Mouse (Mus musculus): ENCODE data around the gene Serf1.
"Not testable (repeated sequence)": the region's sequence is repeated elsewhere in the genome, so short reads cannot be mapped to it uniquely, and the experiment has no call there.

Gene Serf1

DNA sequence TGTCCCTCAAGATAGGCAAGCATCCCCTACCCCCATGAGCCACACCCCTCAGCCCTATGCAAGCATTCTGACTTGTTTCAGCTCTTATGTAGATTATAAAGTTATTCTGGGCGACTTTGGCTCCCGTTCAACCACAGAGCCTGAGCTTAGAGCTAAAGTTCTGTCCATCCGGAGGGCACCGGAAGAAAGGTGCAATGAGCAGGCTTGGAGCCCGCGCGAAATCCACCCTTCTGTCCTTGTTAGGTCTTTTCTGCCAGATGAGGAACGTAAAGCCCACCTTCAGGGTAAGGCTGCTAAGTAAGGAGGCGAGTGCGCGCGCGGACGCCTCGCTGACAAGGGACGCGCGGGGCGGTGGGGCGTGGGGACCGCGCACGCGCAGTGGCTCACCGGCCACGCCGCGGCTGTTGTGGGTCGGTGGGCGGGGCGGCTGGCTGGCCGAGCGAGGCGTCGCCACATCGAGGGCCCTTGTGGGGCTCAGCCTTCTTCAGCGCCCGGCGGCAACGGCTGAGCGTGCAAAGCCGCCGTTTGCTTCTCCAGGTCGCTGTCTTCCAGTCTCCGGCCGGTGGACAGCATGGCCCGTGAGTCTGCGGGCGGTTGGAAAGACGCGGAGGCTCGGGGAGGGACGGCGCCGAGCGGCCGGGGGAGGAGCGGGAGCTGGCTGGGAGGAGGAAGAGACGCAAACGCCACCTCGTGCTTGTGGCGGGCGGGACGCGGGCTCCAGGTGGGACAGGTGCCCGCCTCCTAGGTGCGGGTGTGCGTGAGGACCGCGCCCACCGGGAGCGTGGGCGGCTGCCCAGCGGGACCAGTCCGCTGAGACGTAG is at the start of gene Serf1:
TSS of gene Serf1 (plus strand) at position 361 of the 821 bp plus-strand sequence.
- peak; percentile 91 for DNase-seq (ENCODE audit: low read depth, low spot score)

DNA sequence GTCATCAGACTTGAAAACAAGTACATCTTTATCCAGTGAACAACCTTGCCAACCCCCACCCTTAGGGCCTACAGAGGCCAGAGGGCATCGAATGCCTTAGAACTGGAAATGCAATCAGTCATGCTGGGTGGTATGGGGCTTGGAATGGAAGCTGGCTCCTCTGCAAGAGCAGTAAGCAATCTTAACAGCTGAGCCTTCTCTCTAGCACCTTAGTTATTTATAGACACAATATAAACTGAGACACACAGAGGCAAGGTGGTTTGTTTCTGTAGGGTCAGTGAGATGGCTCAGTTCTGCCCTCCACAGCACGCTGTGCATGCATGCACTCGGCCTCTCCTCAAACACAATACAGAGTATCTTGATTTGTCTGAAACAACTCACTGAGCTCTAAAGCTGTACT is 43.9 kb upstream of the Serf1 start:
- no peak for DNase-seq (ENCODE audit: low read depth, low spot score)

DNA sequence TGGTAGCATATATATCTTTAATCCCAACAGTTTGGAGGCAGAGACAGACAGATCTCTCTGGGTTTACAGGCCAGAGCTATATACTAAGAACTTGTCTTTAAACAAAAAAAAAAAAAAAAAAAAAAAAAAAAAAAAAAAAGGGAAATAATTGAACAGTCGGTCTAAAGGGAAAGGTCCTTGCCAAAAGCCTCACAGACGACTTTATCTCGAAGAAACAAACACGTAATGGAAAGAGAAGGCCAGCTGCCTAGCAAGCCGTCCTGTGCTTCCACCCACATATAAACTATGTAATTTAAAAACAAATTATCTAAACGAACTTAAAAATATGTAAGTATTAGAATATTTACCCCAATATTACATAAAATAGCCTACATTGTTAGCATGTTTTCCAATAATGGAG is 40.0 kb upstream of the Serf1 start:
- DNase-seq (ENCODE audit: low read depth, low spot score), result no peak

DNA sequence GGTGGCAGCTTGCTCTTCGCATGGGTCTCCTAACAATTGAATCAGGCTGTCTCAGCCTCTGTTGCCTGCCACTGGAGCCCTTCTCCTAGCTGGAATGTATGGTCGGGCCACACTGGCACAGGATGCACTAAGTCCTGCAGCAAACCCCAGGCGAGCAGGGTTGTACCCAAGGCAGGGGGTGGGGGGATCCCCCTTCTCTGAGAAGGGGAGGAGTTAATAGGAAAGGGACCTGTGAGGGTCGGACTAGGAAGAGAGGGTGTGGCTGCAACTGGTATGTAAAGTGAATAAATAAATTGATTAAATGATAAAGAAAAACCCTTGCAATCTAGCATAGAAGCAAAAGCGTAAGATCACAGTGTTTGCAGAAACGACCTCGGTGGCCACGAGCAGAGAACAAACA is 36.3 kb upstream of the Serf1 start:
- DNase-seq (ENCODE audit: low read depth, low spot score), result no peak

DNA sequence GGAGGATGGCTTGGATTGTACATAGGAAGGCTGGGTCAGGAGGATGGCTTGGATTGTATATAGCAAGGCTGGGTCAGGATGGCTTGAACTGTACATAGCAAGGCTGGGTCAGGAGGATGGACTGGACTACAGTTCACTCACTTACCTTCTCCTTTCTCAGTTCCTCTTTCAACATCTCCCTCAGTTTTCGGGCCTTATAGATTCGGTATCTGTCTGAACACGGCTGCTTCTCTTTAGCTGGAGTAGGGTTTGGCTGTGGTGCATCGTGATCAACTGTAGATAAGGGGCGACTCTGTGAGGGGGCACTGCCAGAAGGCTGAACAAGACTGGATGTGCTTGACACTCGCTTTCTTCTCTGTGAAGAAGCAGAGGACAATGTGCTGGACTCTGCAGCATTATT is 9.0 kb upstream of the Serf1 start:
- peak; percentile 48 for DNase-seq (ENCODE audit: low read depth, low spot score)

DNA sequence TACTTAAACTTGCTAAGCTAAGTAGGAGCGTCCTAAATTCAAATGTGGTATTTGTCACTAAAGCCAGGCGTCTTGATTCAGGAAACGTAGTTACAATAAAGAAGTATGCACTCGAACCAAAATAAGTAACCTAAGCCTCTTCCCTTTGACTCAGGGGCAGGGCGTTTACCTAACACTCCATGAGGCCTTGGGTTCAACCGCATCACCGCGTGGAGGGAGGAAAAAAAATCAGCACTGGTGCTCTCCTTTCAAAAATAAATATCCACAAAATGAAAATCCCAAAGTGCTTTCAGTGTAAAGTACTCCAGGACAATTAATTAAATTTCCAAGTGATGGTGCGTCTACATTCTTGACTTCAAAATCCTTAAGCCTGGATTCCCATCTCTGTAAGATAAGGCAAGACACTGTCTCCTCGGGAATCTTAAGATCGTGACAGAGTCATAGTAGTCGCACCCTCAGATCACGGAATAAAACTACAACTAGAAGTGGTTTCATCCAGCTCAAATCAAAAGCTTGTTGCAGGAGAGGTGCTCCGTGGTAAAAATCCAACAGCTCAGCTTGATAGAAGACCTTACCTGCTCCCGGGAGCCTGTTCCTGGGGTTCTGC is 4.7 kb upstream of the Serf1 start:
- DNase-seq (ENCODE audit: low read depth, low spot score), result peak; percentile 49

DNA sequence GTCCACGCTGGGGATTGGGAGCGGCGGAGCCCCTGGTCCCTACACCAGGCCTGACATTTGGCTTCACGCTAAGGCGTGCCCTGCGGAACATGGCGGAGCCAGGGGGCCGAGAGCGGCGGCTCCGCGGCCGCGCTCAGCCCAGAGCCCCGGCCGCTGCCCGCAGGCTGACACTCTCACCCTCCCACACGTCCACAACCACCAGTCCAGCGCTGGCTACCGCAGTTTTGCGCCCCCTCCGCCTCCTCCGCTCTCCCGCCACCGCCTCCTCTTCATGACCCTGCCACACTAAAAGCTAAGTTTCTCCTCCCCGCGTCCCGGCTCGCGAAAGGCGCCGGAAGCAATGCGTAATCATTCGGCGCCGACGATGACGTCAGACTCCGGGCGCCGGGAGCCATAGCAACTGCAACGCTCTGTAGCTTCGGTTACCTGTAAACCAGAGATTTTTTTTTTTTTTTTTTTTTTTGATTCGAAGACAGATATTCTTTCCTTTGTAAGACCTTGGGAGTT is 4.0 kb upstream of the Serf1 start, which contains the start of gene Bdp1:
TSS of gene Bdp1 (minus strand) at position 323 of the 507 bp plus-strand sequence.
- DNase-seq (ENCODE audit: low read depth, low spot score), result peak; percentile 93

DNA sequence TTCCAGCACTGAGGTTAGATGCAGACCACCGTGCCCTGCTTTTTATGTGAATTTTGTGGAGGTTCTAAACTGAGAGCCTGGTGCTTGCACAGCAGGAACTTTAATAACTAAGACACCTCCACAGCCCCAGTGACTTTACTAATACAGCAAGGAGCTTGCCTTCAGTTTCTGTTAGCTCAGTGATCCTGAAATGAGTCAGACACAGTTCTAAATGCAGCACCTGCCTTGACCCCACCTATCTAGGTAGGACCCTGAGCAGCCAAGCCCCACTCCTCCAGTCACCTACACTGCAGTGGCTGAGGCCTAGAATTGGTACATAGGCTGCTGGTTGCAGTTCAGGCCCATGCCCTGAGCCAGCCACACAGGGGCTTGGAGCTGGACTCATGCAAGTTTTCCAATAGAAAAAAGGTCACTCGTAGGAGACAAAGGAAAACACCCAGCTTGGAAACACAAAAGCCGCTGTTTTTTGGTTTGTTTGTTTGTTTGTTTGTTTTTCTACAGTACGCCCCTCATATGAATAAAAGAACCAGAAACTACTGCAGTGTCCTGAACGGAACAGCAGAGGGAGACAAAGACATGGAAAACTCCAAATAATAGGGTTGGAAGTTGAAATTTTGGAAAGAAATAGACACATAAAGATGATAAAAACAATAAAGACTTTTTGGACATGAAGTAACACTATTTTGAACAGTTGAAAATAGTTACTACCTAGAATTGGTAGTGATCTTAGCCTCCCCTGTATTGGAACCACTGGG is 4.6 kb downstream of the Serf1 start:
- peak; percentile 45 for DNase-seq (ENCODE audit: low read depth, low spot score)

DNA sequence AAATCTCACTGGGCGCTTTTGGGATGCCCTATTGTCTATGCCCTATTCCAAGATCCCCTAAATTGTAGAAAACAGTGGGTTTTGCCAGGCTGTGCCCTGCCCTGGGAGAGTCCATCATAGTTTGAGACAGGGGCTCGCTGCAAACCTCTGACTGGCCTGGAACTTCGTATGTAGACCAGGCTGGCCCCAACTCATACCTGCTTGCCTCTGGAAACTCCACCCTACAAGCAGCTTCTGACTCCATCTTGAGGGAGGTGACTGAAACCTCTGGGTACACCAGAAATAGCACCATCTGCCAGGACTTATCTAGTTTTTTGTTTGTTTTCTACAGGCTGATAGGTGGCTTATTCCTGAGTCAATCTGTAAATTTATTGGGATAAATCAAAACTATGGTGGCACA is 16.2 kb downstream of the Serf1 start:
- no peak for DNase-seq (ENCODE audit: low read depth, low spot score)

DNA sequence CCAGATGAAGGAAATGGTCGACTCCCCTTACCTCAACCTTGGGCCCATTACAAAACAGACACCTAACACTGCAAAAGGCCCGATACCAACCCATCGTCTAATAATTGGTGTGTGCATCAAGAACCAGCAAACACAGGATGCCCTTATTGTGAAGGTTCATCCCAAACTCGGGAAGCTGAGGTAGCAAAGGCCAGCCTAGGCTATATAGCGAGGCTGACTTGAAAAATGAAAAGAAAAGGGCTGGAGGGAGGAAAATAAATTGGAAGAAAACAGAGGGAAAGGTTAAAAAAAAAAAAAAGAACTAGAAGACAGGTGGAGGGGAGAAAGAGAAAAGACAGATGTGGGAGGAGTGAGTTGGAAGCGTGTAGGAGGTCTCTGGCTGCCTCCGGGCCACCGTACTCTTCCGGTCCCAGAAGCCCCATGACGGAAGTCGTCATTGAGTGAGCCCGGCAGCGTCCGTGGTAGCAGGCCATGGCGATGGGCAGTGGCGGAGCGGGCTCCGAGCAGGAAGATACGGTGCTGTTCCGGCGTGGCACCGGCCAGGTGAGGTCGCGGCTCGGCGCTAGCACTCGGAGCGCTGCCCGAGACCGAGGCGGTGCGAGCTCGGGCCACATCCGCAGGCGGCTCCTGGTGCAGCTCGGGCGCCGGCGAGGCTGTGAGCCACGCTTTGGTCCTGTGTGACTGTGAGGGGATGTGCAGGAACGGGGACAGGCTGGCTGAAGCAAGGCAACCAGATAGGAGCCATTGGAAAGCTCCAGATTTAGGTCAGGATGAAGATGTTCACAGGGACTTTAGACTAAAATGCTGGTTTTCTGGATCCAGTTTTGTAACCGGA is 16.8 kb downstream of the Serf1 start, which contains the start of gene Smn1:
TSS of gene Smn1 (plus strand) at position 430 of the 835 bp plus-strand sequence.
- peak; percentile 93 for DNase-seq (ENCODE audit: low read depth, low spot score)

DNA sequence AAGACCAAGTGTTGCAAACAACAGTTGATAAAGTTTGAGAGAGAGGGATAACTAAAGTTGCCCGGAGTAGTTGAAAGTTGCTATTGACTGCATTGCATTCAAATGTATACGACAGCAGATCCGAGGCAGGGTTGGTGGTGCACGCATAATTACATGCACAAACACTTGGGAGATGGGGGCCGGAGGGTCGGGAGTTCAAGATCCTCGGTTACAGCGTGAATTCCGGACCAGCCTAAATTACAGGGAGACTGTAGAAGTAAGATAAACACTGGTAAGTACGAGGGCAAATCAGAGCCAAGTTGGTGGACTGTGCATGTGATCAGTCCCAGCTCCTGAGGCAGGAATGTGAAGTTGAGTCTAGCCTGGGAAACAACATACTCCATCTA is 17.4 kb downstream of the Serf1 start:
- DNase-seq (ENCODE audit: low read depth, low spot score), result no peak

DNA sequence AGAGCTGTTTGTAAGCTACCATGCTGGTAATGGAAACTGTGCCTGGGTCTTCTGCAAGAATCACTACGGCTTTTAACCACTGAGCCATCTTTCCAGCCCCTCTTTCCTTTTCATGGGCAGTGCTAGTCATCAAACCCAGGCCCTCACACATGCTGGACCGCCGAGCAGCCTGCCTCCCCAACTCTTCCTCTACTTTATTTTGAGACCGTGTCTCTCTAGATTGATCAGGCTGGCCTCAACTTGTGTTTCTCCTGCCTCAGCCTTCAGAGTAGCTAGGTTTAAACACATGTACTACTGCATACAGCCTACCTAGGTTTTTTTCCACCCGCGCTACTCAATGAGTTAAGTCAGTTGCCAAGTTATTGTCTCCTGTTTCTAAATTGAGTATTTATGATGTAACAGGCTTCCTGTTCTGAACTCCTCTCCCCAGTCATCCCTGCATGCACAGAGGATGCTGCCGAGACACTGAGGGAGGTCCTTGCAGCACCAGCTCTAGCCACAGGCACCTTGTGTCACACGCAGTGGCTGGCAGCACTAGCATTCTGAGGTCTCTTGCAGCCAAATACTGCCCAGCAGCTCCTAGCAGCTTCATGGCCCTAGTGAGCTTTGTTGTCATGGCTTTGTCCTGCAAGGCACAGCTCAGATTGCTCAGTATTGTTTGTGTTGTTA is 34.0 kb downstream of the Serf1 start:
- DNase-seq (ENCODE audit: low read depth, low spot score), result no peak

DNA sequence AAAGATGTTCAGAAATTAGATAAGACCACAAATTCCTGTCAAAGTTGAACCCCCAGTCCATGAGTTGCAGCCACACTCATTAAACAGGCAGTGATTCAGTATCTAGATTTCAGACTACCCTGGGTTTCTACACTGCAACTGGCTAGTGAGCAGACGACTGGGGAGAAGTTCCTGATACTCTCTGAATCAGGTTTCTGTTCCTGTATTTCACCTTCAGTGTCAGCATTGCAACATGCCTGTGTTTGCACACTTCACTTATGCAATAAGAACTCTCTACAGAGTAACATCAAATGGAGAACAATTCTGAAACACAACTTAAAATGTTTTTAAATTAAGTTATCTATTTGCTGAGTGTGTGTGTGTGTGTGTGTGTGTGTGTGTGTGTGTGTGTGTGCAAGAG is 44.8 kb downstream of the Serf1 start:
- DNase-seq (ENCODE audit: low read depth, low spot score), result peak; percentile 81

DNA sequence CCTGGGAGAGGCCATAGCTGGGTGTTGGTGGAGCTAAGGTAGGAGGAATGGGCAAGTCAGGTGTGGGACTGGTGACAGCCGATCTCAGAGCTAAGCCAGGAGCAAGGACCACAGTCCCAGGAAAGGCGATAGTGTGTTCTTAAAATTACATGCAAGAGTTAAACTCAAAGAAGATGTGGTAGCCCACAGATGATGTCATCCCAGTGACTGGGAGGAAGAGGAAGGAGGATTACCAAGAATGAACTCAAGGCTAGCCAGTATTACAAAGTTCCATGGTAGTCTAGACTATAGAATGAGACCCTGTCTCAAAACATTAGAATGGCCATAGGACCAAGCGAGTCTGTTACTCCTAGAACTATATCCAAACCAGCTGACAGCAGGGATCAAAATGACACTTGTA is 48.8 kb downstream of the Serf1 start:
- no peak for DNase-seq (ENCODE audit: low read depth, low spot score)

DNA sequence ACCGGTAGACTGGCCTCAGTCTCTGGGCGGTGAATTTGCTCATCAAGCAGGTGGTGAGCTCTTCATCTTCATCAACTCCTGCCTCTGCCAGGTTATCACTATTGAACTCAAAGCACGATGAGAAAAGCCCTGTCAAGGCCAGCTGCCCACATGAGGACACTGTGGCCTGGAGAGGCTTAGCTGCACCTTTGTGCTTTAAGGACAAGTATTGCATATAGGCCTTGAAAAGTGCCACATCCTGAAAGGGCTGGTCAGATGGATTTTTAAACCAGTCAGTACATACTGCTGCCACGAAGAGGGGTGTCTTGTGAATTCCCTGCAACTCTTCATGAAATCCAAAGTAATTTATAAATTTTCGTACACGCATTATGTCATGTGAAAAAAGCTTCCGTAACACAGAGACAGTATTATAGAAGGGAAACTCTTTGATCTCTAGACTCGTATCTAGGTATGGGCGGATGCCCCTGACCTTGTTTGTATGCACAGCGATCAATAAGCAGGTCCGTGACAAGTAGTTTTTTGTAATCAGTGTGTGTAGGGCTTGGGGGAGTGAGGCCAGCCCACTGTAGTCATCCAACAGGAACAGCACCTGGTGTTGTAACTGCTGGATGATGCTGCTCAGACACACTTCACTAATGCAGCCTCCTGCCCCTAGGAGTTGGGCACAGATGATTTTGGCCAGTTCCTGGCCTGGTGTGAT is 53.5 kb downstream of the Serf1 start:
- DNase-seq (ENCODE audit: low read depth, low spot score), result not testable (repeated sequence)

DNA sequence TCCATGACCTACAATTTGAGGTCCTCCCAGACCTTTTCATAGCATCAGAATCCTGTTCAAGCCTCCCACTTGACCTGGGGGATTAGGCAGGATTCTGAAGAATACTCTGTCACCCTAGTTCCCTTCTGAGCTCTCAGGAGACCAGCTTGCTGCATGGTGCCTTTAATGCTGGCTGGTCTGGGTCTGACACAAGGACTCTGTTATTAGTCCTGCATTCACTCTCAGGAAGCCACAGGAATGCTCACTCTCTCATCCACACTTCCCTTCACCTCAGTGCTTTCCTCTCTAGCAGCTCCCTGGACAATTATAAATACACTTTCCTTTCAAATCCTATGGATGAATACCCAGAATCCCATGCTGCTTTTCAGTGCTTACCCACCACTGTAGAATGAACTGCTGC is 54.7 kb downstream of the Serf1 start:
- DNase-seq (ENCODE audit: low read depth, low spot score), result not testable (repeated sequence)

All from A20 (cell line).